Mouse (Mus musculus) cortical plate, adult 2 months (tissue): ENCODE measurements around the gene Pid1.

ENCODE experiments used
- CTCF ChIP-seq: fragments of 200-500 bp; IDR thresholded peaks from 2 replicates; pipeline ENCODE4 v1.5.1; 2011; ENCODE audit warnings: mild to moderate bottlenecking, control low read depth, low read length; ENCODE audit not compliant: insufficient read depth; ENCODE audit errors: extremely low read depth
- POLR2A ChIP-seq: fragments of 200-500 bp; IDR thresholded peaks from 2 replicates; pipeline ENCODE4 v1.6.1; 2011; ENCODE audit warnings: mild to moderate bottlenecking, low read length, control low read depth; ENCODE audit not compliant: insufficient read depth; ENCODE audit errors: extremely low read depth

DNA sequence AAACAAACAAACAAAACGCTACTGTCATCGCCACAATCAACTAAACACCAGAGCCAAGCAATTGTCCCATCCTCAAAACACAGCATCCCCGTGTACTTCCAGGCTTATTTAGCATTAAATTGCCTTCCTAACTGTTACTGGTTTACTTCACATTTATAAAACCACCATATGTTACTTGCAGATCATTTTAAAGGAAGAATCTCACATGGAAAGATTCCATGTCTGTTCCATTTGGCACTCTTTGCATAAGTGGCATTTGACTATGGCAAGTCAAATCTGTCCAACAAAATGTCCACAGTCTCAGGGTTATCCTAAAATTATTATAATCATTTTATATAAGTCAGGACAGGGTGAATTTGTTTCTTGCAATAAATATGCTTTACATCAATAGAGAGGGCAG lies 32.8 kb upstream of the Pid1 start:
- TF ChIP-seq CTCF (no peak), POLR2A (no peak)
